Mouse (Mus musculus): Measurements from ENCODE around the gene Gfi1b. TPM values are rescaled to one million over a fixed set of nuclear protein-coding genes. Genes with fewer than 3 reads are reported as not detected.
A peak's percentile ranks its signal among the peaks of the same experiment; 100 is the strongest.

Gene Gfi1b
- total and polyA plus RNA-seq, 3 experiments: 82.9 to 277 (median 194) TPM

- peak; percentile 37; the same call in 1 of the 2 replicates for TF ChIP-seq ELF1 (IDR thresholded peaks at IDR 0.05; ENCODE audit: low read depth, low read length)
- TF ChIP-seq SIN3A (IDR thresholded peaks at IDR 0.05; ENCODE audit: low read length): peak; percentile 99
- TF ChIP-seq SMC3 (IDR thresholded peaks at IDR 0.05; ENCODE audit: low read depth, low read length): no peak
- TF ChIP-seq RAD21 (IDR thresholded peaks at IDR 0.05; ENCODE audit: low read depth, low read length): no peak
Observed at GRCm38 (mm10) chr2:28597733-28598547, 23.8 kb downstream of the Gfi1b start (continued).

GRCm38 (mm10) chr2:28596998-28597397 lies 24.8 kb downstream of the Gfi1b start:
- peak; percentile 88 for DNase-seq (ENCODE audit: low read depth, low spot score)
- no peak overlapping the region for H3K4me3 ChIP-seq (ENCODE audit: control insufficient read depth in 1 of 2, insufficient read depth in 1 of 2, low read depth in 2 of 2, low read length in 2 of 2)
- no peaks in the 10 kb centered on the region; the same call in 1 of the 2 replicates for H3K79me2 ChIP-seq (ENCODE audit: control insufficient read depth, insufficient read depth, low read length, poor library complexity)
- peaks cover 37 to 61% of the 10 kb centered on the region in 2 experiments for H3K4me1 ChIP-seq (ENCODE audit: control insufficient read depth in 1 of 2, insufficient read depth in 2 of 2, low read length in 2 of 2)
- no peaks in the 10 kb centered on the region for H3K27me3 ChIP-seq (ENCODE audit: control insufficient read depth in 1 of 2, insufficient read depth in 2 of 2, low read length in 2 of 2)
- peak overlapping the region; percentile 71 for H3K9ac ChIP-seq (ENCODE audit: control insufficient read depth, low read depth, low read length, poor library complexity, severe bottlenecking)
- H3K27ac ChIP-seq (ENCODE audit: control insufficient read depth, low read depth, low read length): peak overlapping the region; percentile 98
- H3K9me3 ChIP-seq (replicated peaks; ENCODE audit: insufficient read depth, low read length): no peaks in the 10 kb centered on the region
- H3K36me3 ChIP-seq (ENCODE audit: control insufficient read depth in 1 of 2, insufficient read depth in 2 of 2, low read length in 2 of 2): peaks cover 0 to 58% of the 10 kb centered on the region in 2 experiments; a peak in 2 of 4 replicates
- no peak for TF ChIP-seq KAT2A (conservative IDR thresholded peaks at IDR 0.05; ENCODE audit: low read depth, low read length)
- no peak for TF ChIP-seq BHLHE40 (IDR thresholded peaks at IDR 0.05; ENCODE audit: borderline replicate concordance, low read depth, low read length)
- TF ChIP-seq MAZ (IDR thresholded peaks at IDR 0.05; ENCODE audit: low read depth, low read length): no peak
- peak; percentile 11; the same call in 1 of the 2 replicates for TF ChIP-seq RCOR1 (IDR thresholded peaks at IDR 0.05; ENCODE audit: low read depth, low read length)
- TF ChIP-seq ZMIZ1 (IDR thresholded peaks at IDR 0.05; ENCODE audit: low read depth, low read length): no peak
- no peak for TF ChIP-seq MEF2A (IDR thresholded peaks at IDR 0.05; ENCODE audit: extremely low read depth, insufficient replicate concordance, low read depth, low read length, poor library complexity, severe bottlenecking)
- no peak for TF ChIP-seq ZKSCAN1 (IDR thresholded peaks at IDR 0.05; ENCODE audit: low read depth, low read length)
- no peak for TF ChIP-seq MYB (IDR thresholded peaks at IDR 0.05; ENCODE audit: low read depth, low read length)
- no peak for TF ChIP-seq SIN3A (IDR thresholded peaks at IDR 0.05; ENCODE audit: low read length)
- TF ChIP-seq TAL1 (IDR thresholded peaks at IDR 0.05; ENCODE audit: low read length): no peak
- peak; percentile 57 for TF ChIP-seq RAD21 (IDR thresholded peaks at IDR 0.05; ENCODE audit: low read depth, low read length)
- peak in 1 of 2 experiments; percentile 48; a peak in 1 of 4 replicates for TF ChIP-seq POLR2A (IDR thresholded peaks at IDR 0.05; ENCODE audit: control insufficient read depth in 1 of 2, insufficient read depth in 1 of 2, low read depth in 1 of 2, low read length in 2 of 2, poor library complexity in 1 of 2)
- TF ChIP-seq GATA1 (IDR thresholded peaks at IDR 0.05; ENCODE audit: low read depth, low read length): no peak
- TF ChIP-seq MXI1 (IDR thresholded peaks at IDR 0.05; ENCODE audit: low read depth, low read length): no peak
- TF ChIP-seq ZNF384 (IDR thresholded peaks at IDR 0.05; ENCODE audit: low read depth, low read length): no peak
- TF ChIP-seq USF1 (IDR thresholded peaks at IDR 0.05; ENCODE audit: low read depth, low read length): no peak
- TF ChIP-seq EP300 (IDR thresholded peaks at IDR 0.05; ENCODE audit: low read depth in 1 of 2, low read length in 2 of 2): peak in 1 of 2 experiments; percentile 28; a peak in 2 of 4 replicates
- TF ChIP-seq ZC3H11A (IDR thresholded peaks at IDR 0.05; ENCODE audit: low read depth, low read length): peak; percentile 47; the same call in 1 of the 2 replicates
- TF ChIP-seq USF2 (IDR thresholded peaks at IDR 0.05; ENCODE audit: borderline replicate concordance in 1 of 2, insufficient read depth in 1 of 2, low read depth in 1 of 2, low read length in 2 of 2): no peak
- TF ChIP-seq JUND (IDR thresholded peaks at IDR 0.05; ENCODE audit: low read depth, low read length): no peak
- TF ChIP-seq ELF1 (IDR thresholded peaks at IDR 0.05; ENCODE audit: low read depth, low read length): no peak
- no peak for TF ChIP-seq E2F4 (IDR thresholded peaks at IDR 0.05; ENCODE audit: borderline replicate concordance, low read depth, low read length)
- no peak for TF ChIP-seq CHD2 (IDR thresholded peaks at IDR 0.05; ENCODE audit: low read length)
- no peak for TF ChIP-seq HCFC1 (IDR thresholded peaks at IDR 0.05; ENCODE audit: low read depth, low read length)
- TF ChIP-seq POLR2AphosphoS5 (IDR thresholded peaks at IDR 0.05; ENCODE audit: borderline replicate concordance, low read depth, low read length): no peak
- no peak; the same call in 1 of the 2 replicates for TF ChIP-seq NELFE (IDR thresholded peaks at IDR 0.05; ENCODE audit: low read depth, low read length)
- TF ChIP-seq ETS1 (IDR thresholded peaks at IDR 0.05; ENCODE audit: low read depth, low read length): peak; percentile 50
- no peak for TF ChIP-seq UBTF (IDR thresholded peaks at IDR 0.05; ENCODE audit: borderline replicate concordance, insufficient read depth, low read depth, low read length)
- TF ChIP-seq SMC3 (IDR thresholded peaks at IDR 0.05; ENCODE audit: low read depth, low read length): peak; percentile 68
- no peak for TF ChIP-seq NRF1 (IDR thresholded peaks at IDR 0.05; ENCODE audit: insufficient read depth, low read depth, low read length, poor library complexity, severe bottlenecking)
- TF ChIP-seq MAX (IDR thresholded peaks at IDR 0.05; ENCODE audit: low read length): no peak
- TF ChIP-seq MAFK (IDR thresholded peaks at IDR 0.05; ENCODE audit: borderline replicate concordance, low read depth, low read length): no peak

Measured in MEL (cell line).